Mouse (Mus musculus) liver, embryonic 14.5 days (tissue): ENCODE measurements at regions not wholly inside any gene's neighbourhood (a gene's known extent, or its start where the extent isn't known, plus 50 kb on each side); places are given as distances from the start of the nearest gene placed in this dataset.

Source experiments
- CTCF ChIP-seq: IDR thresholded peaks from 2 replicates; pipeline ENCODE4 v1.5.1; 2016; ENCODE audit warnings: antibody characterized with exemption, low read depth, control low read depth
- EP300 ChIP-seq: IDR thresholded peaks from 2 replicates; pipeline ENCODE4 v1.6.1; 2016; ENCODE audit warnings: antibody characterized with exemption, low read depth

- TF ChIP-seq EP300 (no peak), CTCF (no peak)
Measured at GRCm38 (mm10) chr2:133141341-133142035, 195.8 kb upstream of the Fermt1 start.
